Mouse (Mus musculus) frontal cortex, postnatal 36 days (tissue): Measurements from ENCODE around the gene Rpl29.

Source experiments
- DNase-seq, 2 experiments: peaks; one replicate each; pipeline ENCODE4 v3.0.0; 2022; ENCODE audit warnings: low spot score in 2 of 2

The Rpl29 gene

DNA sequence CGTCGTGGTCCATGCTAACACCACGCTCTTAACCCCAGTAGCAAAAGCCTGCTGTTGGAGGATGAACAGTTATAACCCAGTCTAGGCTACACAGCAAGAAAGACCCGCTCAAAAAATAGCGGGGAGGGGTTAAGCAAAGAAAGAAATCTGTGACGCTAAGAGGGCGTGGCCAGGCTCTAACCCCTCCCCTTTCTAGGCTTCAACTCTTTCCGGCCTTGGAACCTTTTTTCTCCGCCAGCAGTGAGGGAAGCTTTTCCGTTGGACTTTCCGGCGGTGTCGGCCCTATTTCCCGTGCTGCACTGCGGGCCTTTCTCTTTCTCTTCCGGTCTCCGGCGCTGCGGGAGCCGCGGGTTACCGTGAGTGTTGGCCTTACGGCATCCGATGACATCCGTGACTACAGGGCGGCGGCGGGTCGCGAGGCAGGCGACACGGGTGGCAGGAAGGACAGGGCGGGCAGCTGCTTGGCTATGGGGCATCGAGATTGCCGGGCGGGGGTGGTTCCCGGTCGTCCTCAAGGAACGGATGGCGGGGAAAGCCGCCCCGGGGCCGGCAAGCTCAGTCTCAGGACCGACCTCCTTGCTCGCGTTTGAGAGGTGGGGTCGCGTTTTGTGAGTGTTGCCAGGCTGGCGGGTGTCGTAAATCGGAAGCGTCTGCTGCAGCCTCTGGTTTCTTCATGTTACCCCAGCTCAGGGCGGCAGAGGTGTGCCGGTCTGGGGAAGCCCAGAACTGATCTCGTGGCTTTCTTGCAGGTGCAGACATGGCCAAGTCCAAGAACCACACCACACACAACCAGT lies at the start of gene Rpl29:
Rpl29 (plus strand) TSS at position 234 of the 794 bp plus-strand sequence.
- DNase-seq = peak; percentile 95

DNA sequence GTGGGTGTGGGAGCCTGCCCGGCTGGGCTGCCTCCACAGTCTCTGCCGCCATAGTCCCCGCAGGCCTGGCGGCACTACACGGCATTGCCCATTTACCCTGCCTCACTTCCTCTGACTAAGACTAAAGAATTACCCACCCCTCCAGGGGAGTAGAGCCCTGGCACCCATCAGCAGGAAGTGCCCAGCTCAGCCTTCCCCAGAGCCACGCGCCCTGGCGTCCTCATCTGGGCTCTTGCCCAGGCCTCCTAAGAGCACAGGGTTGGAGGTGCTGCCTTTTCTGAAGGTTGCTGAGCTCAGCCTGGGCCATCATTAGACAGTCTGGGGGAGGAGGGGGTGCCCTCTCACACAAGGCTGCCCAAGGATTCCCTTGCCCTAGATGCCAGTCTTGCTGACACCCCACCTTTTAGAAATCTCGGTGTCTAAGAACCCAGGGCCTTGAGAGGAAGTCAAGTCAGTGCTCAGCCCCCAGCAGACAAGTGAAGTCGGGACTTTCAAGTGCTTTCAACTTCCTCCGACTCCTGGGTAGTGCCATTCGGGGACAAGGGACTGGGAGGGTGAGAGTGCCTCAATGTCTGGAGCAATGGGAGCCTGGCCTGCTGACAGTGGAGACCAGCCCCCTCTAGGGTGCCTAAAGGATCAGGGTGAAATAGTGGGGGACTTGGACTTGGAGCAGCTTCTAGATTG lies 42.9 kb upstream of the Rpl29 start:
- no peak for DNase-seq

DNA sequence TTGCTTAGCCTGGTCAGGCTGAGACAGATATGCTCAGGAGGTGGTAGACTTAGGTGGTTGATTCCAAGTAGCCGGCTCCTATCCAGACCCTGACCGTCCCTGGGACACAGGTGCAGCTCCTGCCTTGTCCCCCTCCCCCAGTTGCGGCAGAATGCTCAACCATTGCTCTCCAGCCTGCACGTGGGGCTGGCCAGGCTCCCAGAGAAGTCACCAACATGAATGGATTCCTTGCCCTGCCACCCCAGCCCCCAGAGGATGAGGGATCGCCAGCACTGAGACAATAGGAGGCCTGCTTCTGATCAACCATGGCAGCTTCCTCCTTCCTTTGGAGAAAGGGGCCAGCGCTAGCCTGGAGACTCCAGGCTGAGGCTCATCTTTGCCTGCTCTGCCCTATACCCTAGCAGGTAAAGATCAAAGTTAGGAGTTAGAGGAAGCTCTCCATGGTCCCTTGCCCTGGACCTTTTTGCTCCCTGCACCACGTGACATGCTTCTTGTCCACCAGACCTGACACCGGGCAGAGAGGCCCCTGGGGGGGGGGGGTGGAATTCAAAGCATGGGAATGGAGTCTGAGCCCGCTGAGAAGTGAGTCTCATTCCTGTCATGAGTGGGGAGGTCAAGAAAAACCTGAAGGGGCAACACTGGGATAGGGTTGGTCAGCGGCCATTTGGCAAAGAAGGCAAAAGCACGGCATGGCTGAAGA lies 36.3 kb upstream of the Rpl29 start:
- no peak for DNase-seq

DNA sequence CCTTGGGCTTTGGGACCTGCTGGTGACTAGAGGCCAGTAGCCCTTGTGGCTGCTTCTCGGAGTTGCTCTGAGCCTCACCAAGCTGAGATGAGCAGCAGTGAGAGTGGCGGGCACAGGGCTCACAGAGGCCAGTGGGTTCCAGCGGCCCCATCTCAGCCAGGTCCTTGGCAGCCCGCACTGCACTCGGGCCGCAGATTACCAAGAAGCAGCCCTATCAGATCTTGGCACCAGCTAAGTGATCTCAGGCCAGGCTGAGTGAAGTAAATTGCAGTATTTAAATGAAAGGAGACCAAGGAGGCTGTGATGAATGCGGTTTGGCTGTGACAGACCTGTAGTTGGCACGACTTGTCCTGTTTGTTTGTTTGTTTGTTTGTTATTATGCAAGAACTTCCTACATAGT lies 35.7 kb upstream of the Rpl29 start:
- DNase-seq = no peak

DNA sequence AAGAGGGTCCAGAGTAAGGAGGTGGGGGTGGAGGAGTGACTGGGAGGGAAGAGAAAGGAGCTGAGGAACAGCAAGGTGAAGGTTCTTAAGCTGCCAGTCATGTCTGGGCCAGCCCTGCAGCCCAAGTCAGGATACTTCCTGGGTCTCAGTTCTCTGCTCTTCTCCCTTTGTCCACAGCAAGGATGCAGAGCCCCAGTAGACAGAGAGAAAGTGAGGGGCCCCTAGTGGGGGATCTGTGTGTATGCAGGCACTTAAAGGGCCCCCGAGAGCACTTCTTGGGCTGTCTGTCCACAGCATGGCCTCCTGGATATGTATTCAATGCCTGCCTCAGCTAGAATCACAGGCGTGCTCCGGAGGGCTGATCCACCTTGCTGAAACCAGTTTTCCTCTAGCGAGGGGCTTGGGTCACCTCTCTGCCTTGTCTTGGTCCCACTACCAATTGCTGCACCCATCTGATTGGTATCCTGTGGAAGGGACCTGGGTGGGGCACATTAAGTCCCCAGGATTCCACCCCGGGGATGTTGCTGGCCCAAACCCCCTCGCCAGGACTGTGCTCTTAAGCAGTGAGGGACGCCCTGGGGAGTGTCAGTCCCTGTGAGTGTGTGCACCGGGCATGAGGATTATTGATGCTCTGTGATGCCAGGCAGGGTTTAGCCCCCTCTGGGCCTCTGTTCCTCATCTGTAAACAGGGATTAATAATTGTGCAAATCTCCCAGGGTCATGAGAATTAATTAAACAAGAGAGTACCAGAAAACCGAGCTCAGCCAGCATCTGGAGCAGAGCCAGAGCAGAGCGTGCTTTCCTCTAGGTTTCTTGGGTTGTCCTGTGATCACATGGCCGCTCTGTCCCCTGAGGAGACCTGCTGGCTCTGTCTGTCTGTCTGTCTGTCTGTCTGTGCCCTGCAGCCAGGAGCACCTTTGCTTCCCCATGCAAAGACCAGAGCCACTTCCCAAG lies 34.3 kb upstream of the Rpl29 start:
- DNase-seq = no peak

DNA sequence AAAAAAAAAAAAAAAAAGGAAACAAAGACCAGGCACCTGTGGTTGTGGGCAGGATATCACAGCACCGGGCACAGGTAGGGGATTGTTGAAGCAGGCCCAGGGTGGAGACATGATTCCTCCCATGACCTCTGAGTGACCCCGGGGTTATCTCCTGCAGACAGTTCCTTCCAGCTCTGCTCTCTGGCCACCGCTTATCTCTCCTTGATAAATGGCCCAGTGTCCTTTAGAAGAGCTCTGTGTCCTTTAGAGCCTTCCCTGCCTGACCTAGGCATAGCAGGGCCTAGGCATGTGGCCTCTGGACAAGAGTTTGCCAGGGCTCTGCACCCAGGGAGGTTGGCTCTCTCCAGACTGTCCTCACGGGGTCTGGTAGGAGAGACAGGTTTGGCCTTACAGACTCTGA lies 31.5 kb upstream of the Rpl29 start:
- DNase-seq = no peak

DNA sequence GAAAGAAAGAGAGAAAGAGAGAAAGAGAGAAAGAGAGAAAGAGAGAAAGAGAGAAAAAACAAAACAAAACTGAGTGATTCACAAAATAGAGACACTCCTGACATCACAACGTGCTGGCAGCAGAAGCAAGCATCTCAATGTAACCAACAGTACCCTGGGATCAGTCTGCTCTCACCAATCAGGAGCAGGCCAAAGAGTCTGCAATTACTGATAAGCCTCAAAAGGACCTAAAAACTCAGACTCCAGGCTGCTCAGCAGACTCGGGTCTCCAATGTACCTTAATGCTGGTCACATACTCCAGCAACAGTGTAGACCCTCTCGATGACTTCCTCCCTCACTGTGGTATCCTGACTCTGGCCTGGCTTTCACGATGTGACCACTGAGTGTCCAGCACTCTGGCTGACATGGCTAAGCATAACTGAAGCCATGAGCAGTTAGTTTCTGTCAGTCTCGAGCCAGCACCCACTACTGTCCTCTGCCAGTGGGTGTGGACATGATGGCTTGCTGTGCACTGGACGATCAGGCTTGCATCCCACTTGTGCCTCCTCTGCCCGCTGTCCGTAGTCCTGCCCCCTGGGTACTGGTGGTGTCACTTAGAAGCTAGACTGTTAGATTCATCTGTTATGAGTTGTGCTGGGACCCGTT lies 30.5 kb upstream of the Rpl29 start:
- DNase-seq = no peak

DNA sequence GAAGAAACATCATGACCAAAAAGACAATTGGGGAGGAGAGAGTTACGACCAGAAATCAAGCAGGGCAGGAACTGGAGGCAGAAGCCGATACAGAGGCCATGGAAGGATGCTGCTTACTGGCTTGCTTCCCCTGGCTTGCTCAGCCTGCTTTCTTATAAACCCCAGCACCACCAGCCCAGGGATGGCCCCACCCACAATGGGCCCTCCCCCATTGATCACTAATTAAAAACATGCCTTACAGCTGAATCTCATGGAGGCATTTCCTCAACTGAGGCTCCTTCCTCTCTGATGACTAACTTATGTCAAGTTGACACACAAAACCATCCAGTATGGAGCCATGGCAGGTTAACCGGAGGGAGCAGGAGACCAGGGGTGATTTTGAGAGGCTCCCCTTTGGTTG lies 29.4 kb upstream of the Rpl29 start:
- DNase-seq = no peak

DNA sequence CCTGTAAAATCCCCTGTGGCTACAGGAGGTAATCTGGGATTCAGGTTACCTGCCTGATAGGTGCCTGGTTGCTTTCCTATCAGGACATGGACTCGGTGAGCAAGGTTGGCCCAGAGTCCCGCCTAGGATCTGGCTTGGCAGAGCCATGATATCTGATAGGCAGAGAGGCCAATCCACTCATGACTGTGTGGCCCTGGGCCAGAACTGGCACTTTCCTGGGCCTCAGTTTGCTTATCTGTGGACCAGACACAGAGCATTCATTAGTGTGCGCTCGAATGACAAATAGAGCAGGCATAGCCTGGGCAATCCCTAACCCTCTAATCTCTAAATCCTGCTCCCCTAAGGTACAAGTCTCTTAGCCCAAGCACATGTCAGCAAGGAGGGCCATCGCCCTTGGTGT lies 27.1 kb upstream of the Rpl29 start:
- no peak for DNase-seq

DNA sequence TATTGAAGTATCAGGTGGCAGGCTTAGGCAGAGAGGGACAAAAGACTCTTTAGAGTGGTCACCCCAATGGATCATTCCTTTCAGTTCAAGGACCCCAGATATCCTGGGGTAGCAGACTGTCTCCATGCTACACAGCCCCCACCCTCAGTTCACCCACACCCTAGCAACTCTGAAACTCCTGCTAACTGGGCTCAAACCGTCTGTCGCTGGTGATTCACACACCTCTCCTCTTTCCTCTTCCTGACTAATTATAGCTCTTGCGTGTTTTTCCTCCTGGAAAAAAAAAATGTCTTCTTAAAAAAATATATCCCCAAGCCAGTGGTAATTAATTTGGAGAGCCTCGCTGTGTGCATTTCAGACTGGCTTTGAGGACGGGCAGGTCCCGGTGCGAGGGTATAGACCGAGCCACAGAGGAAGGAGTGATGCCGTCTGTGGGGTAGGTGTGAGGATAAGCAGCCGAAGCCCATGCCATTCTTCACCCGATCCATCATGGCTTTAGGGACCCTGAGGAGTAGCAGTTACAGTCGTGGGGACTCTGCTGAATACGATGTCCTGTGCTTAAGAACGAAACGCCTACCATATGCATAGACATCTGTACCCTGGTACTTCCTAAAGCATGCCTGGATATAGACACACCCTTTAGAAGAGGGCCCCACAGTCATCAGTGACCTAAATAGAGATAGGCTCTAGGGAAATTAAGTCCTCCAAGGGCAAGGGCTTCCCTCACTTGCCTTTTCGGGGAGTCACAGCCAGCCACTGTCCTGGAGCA lies 26.5 kb upstream of the Rpl29 start:
- DNase-seq = peak in 1 of 2 experiments; percentile 59

DNA sequence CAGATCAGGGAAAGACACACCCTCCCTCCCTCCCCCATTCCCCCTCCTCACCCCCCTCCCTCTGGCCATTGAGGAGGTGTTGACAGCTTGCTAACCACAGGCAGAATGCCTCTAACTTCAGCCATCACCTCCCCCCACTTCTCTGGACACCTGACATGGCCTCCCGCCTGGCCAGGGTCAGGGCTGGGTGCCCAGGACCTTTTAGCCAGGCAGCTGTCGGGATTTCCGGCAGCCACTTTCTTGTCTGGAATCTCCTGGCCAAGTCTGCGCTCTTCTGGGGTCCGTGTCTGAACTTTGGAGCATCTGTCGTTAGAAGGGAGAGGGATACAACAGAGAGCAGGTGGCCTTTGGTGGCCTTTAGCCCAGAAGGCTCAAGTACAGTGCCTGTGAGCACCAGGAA lies 24.0 kb upstream of the Rpl29 start:
- DNase-seq = no peak

DNA sequence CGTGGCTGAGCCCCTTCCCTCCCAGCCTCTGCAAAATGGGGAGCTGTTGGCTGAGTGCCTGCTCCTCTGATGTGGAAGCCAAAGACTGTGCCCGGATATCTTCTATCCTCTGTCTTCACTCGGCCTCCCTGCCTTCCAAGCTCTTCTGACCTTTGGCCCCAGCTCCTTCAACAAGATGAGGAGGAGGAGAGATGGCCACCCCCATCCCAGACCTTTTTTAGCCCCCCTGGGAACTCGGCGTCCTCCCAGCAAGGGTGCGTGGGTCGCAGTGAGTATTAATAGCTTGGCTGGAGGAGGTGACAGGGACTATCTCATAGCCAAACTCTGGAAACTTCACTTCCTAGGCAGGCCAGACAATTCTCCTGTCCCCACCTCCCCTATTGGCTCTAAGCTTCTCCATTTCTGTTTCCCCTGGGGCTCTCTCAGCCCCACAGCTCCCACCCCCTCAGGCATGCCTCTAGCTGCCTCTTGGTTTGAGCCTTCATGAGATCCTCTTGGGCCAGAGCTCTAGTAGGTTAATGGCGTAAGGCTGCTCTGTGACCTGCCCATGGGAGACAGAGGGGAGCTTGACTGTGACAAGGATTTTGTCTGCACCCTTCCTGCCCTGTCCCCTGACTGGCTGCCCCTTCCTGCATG lies 22.7 kb upstream of the Rpl29 start:
- DNase-seq = peak; percentile 56 to 67

DNA sequence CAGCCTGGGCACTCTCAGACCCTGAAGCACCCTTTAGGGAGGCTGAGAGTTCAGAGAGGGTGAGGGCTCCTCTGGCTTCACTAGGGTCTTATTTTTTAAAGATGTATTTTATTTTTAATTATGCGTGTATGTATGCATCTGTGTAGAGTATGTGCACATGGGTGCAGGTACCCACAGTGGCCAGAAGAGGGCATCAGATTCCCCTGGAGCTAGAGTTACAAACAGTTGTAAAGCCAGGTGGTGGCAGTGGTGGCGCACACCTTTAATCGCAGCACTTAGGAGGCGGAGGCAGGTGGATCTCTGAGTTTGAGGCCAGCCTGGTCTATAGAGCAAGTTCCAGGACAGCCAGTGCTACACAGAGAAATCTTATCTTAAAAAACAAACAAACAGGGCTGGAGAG lies 20.2 kb upstream of the Rpl29 start:
- DNase-seq = no peak

DNA sequence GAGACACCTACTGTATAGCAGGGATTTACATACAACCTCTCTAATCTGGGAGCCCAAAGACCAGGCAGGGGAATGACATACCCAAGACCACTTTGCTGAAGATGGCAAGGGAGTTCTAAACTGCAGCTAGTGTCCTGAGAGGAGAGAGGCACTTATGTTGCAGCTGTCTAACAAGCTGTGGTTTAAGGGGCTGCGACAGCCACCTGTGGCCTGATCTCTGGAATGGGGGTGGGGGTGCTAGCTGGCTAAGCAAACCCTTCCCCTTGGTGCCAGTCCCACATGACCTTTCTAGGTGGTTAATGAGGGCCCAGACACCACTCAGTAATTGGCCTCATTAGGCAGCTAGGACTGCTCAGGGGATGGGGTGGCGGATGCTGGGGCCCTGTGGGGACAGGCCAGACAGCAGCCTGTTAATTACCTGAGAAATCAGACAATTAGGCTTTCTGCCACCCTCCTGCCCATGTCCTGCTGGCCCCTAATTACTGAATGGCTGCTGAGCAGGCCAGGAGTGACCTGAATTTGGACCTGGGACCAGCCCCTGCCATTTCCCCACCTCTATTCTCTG lies 19.1 kb upstream of the Rpl29 start:
- DNase-seq = no peak

DNA sequence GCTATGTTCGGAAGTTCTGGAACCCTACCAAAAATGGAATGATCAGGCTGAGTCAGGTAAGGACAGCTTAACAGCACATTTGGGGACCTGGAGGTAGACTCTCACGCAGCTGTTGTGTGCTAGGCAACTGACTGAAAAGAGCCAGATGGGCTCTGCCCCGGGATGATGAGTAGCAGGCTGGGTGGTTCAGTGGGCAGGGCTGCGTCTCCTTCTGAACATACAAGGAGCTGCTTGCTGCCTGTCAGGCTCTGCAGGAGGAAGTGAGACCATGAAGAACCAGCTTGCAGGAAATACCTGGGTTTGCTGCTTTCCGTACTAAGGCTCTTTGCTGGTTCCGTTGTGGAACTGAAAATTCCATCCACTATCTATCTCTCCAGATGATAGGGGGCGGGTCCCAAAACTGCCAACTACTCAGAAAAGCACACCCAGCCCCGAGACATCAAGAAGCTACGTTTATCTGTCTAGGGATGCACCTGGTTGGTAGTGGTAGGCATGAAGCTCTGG lies 18.1 kb upstream of the Rpl29 start:
- peak; percentile 68 to 78 for DNase-seq

DNA sequence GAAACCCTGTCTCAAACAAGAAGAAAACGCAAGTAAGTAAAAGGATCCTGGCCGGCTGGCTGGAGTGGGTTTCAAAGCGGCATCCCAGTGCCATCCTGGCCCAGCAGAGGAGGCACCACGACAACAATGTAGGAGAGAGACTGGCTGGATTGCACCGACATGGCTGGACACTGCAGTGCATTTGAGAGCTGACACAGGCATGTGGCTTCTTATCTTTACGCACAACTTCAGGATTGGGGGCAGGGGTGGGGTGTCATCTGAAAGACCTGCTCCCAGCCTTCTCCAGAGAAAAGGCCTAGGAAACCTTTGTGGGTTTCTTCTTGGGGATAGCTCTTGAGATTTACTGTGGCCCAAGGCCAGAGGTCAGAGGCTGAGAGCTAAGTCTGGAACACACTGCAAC lies 17.5 kb upstream of the Rpl29 start:
- DNase-seq = no peak

DNA sequence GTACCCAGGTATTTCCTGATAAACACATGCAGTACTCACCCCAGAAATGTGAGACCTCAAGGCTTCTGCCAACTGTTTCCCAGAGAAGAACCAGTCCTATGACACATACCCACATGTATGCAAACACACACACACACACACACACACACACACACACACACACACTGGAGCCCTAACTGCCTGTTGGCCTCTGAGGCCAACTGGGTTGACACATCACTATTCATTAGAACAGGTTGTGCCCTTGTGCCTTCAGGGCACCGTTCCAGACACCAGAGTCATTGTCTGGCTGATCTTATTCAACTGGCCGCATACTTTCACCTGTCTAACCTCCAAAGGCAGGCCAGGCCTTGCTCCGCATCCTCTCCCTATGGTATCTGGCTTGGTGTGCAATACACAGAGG lies 17.0 kb upstream of the Rpl29 start:
- DNase-seq = no peak

DNA sequence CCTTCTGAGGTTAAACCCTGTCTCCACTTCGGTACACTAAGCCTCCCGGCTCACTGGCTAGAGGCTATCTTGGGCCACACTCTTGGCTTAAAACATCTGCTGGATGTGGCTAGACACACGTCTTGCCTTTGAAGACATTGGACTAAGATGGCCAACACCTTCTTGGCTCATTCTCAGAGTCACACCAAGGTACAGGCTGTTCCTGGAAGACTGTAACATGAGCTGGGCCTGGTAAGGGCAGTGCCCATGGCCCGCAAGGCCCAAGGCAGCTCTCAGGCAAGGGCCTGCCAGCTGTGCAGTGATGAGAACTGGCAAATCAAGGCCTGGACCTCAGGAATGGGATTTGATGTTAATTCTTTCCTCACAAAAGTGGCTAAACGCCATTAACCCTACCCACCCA lies 15.6 kb upstream of the Rpl29 start:
- no peak for DNase-seq

DNA sequence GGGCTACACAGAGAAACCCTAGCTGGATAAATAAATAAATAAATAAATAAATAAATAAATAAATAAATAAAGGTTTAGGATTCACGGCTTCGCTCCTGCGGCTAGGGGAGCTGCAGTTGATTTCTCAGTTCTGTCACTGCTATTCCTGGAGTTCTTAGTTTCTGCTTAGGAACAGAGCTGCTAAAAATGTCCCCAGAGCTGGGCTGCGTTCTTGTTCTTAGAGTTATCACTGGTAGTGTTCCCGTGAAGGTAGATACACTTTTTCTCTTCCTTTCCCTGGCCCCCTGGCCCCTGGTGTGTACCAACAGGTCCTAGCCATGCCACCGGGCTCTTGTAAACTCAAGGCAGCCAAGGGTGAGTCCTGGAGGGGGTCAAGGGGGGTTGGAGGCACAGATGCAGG lies 12.4 kb upstream of the Rpl29 start:
- DNase-seq = peak in 1 of 2 experiments; percentile 50
